Mouse (Mus musculus): ENCODE measurements around the gene Kifc5b. TPM values are rescaled to one million over a fixed set of nuclear protein-coding genes. Genes with fewer than 3 reads are reported as not detected.

Kifc5b gene
- polyA plus RNA-seq, 1 experiment from 2014 or later: 4.3 TPM

DNA sequence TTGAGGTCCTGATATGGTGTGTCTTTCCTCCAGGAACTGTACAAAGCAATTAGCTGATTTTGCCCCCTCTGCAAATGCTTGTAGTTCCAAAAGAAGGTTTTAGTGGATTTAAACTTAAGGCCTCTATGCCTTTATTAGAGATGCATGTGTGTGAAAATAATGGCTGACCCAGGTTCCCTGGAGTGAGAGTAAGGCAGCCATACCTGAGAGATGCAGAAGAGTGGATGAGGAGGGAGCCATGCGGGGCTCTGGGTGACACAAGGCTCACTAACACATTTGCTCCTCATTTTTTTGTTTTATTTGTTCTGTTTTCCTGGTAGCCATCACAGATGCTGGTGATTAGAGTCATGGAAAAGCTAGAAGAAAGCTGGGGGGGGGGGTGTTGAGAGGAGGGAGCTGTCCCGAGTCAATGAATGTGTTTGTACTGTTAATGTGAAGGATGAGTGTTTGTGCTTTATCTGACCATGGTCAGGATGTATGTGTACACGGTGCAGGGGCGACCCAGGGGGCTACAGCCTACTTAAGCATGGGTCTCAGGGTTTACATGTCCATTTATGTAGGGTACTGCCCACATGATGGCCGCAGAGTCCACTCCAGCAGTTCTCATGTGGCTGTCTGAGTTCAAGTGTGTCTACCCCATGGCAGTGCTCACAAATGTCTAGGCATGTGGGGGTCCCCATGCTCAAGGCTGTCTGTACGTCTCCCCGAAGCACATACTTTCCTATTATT, 33.8 kb downstream of the Kifc5b start:
- no peaks in the 10 kb centered on the region for H3K9me3 ChIP-seq
- ATAC-seq (replicated peaks): 0 out of 2 replicates have a peak, but pooled peaks have one; percentile 7
- no peaks in the 10 kb centered on the region for H3K27me3 ChIP-seq
- peak overlapping the region; percentile 51 for H3K9ac ChIP-seq (replicated peaks)
- H3K27ac ChIP-seq (replicated peaks): peak overlapping the region; percentile 88
- peak overlapping the region; percentile 71 for H3K4me3 ChIP-seq
- H3K36me3 ChIP-seq: peaks cover 16% of the 10 kb centered on the region
- 30% methylated on average over 7 of the region's 7 CpGs for WGBS
- peak overlapping the region; percentile 87 for H3K4me2 ChIP-seq (replicated peaks)
- peaks cover 77% of the 10 kb centered on the region for H3K4me1 ChIP-seq

DNA sequence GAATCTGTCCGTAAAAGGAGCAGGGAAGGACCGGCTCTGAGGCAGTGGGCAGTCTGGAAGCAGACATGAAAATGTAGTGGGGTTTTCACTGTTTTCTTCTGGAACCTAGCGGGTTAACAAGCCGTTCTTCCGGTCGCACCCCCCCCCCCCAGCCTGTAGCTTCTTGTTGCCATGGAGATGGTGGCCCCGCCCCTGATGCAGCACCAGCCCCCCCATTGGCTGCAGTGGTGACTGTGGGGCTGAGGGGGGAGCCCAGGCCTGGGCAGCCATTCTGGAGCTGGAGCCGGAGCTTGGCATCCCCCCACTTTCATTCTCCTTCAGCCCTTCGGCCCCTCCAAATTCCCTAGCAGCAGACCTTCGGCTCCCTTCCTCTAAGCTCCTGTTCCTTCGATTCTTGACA, 34.5 kb downstream of the Kifc5b start:
- H3K4me2 ChIP-seq (replicated peaks): peak overlapping the region; percentile 87
- peak overlapping the region; percentile 88 for H3K27ac ChIP-seq (replicated peaks)
- H3K9ac ChIP-seq (replicated peaks): peak overlapping the region; percentile 51
- peak overlapping the region; percentile 71 for H3K4me3 ChIP-seq
- H3K4me1 ChIP-seq: peaks cover 70% of the 10 kb centered on the region
- peak; percentile 66 for ATAC-seq (replicated peaks)
- H3K27me3 ChIP-seq: no peaks in the 10 kb centered on the region
- 0% methylated on average over 11 of the region's 11 CpGs for WGBS
- no peaks in the 10 kb centered on the region for H3K9me3 ChIP-seq
- H3K36me3 ChIP-seq: peaks cover 23% of the 10 kb centered on the region

DNA sequence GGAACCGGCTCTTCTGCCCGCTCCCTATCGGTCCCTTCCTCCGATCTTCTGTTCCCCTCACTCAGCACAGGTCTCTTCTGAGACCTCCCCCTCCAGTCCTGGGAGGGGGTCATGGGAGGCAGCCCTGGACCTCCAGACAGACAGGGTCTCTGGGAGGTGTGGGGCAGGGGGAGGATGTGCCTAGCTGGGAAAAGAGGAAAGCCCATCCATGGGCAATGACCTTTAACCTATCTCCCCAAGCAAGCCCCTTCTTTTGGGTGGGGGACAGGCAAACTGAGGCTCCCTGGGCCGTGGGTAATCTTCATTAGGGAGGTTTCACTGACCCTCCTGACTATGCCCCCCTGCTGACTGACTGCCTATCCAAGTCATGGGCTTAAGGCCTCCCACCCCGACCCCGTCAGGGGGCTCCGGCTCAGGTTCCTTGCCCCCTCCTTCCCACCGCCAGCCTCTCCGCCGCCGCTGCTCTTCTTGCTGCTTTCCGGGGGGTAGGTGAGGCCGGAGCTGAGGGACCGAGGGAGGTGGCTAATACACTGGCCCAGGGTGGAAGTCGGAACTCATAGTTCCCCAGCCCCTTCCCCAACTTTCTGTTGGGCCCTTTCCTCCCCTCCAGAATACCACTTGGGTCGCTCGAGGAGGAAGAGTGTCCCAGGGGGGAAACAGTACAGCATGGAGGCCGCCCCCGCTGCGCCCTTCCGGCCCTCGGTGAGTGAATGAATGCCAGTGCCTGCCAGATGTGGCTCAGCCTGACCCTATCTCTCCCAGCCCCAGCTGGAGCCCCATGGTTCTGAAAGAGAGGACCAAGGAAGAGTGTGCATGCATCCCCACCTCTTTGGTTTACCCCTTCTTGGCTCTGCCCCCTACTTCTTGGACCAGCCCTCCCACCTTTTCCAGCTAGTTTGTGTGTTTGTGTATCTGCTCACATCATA, 35.3 kb downstream of the Kifc5b start:
- Histone ChIP-seq H3K4me2 (replicated peaks) (peak overlapping the region; percentile 87), H3K27me3 (no peaks in the 10 kb centered on the region), H3K4me1 (peaks cover 62% of the 10 kb centered on the region), H3K4me3 (peak overlapping the region; percentile 71), H3K36me3 (peaks cover 31% of the 10 kb centered on the region), H3K9ac (replicated peaks) (peak overlapping the region; percentile 51), H3K27ac (replicated peaks) (peak overlapping the region; percentile 88), H3K9me3 (no peaks in the 10 kb centered on the region)
- WGBS: 3% methylated on average over 22 of the region's 23 CpGs
- peak; percentile 30; the same call in 1 of the 2 replicates for ATAC-seq (replicated peaks)

DNA sequence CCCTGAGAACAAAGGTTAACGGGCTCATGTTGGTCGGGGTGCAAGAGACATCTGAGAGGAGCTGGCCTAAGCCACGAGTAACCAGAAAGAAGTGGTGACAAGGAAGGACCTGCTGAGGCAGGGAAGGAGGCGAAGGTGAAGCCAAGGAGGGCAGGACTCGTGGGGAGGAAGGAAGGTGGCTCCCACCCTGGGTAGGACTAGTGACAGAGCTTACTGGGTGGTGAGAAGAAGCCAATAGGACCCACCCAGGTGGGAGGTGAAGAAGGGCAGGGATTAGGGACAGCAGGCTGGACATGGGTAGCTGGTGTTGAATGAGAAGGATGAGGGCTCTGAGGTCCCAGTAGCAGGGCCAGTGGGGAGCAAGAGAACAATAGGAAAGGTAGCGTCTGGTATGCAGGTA, 36.3 kb downstream of the Kifc5b start:
- H3K9ac ChIP-seq (replicated peaks): peak overlapping the region; percentile 51; the same call in 1 of the 2 replicates
- no peaks in the 10 kb centered on the region for H3K9me3 ChIP-seq
- H3K4me3 ChIP-seq: peak overlapping the region; percentile 71
- no peaks in the 10 kb centered on the region for H3K27me3 ChIP-seq
- peak overlapping the region; percentile 87 for H3K4me2 ChIP-seq (replicated peaks)
- peaks cover 54% of the 10 kb centered on the region for H3K4me1 ChIP-seq
- no peak overlapping the region for H3K27ac ChIP-seq (replicated peaks)
- WGBS: 20% methylated on average over 6 of the region's 6 CpGs
- peaks cover 40% of the 10 kb centered on the region for H3K36me3 ChIP-seq
- ATAC-seq (replicated peaks): no peak

DNA sequence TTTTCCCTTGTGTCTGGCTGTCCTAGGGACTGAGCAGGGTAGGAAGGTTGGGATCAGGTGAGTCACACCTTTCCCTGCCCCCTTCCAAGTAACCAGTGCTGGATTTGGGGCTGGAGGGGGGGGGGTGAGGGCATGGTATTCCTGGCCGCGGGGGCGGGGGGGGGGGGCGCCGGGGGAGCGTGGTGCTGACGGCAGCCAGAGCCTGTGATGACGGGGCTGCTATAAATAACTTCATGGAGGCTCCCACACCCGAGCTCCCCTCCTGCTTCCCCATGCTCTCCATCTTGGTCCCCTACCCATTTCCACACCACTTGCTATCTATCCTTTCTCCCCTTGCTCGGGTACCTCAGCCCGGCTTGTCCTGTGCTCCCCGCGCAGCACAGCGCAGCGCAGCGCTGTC, 36.8 kb downstream of the Kifc5b start:
- Histone ChIP-seq H3K4me1 (peaks cover 52% of the 10 kb centered on the region), H3K9ac (replicated peaks) (0 out of 2 replicates have a peak overlapping the region, but pooled peaks have one; percentile 13), H3K36me3 (peaks cover 44% of the 10 kb centered on the region), H3K9me3 (no peaks in the 10 kb centered on the region), H3K4me2 (replicated peaks) (peak overlapping the region; percentile 87), H3K4me3 (peak overlapping the region; percentile 71; the same call in 1 of the 2 replicates), H3K27ac (replicated peaks) (0 out of 2 replicates have a peak overlapping the region, but pooled peaks have one; percentile 25), H3K27me3 (no peaks in the 10 kb centered on the region)
- ATAC-seq (replicated peaks): no peak
- 28% methylated on average over 12 of the region's 16 CpGs for WGBS

DNA sequence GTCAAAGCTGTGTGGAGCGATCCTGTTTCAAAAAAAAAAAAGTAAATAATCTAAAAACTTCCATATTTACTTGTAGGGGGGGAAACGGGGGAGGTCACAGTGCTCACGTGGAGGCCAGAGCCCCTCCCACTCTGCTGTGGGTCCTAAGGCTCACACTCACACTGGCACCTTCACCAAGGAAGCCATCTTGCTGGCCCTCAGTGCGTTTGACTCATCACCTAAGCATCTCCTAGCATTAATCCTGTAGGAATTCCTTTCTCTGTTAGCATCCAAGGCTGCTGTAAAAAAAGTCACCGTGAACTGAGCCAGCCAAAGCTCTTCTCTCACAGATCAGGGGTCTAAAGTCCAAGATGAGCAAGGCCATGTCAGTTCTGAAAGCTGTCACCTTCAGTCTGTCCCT, 39.4 kb downstream of the Kifc5b start:
- no peak overlapping the region for H3K4me3 ChIP-seq
- peaks cover 28% of the 10 kb centered on the region for H3K4me1 ChIP-seq
- no peak overlapping the region for H3K27ac ChIP-seq (replicated peaks)
- no peak overlapping the region for H3K4me2 ChIP-seq (replicated peaks)
- peaks cover 64% of the 10 kb centered on the region for H3K36me3 ChIP-seq
- 87% methylated on average over 5 of the region's 5 CpGs for WGBS
- no peaks in the 10 kb centered on the region for H3K9me3 ChIP-seq
- no peak for ATAC-seq (replicated peaks)
- H3K9ac ChIP-seq (replicated peaks): no peak overlapping the region
- no peaks in the 10 kb centered on the region for H3K27me3 ChIP-seq

DNA sequence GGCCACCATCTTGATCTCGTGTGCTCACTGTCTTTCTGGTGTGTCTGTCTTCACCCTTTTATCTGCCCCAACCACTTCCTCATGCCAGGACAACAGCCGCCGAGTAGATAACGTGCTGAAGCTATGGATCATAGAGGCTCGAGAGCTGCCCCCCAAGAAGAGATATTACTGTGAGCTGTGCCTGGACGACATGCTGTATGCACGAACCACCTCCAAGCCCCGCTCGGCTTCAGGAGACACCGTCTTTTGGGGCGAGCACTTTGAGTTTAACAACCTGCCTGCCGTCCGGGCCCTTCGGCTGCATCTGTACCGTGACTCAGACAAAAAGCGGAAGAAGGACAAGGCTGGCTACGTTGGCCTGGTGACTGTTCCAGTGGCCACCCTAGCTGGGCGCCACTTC, 40.0 kb downstream of the Kifc5b start:
- peaks cover 70% of the 10 kb centered on the region for H3K36me3 ChIP-seq
- H3K4me3 ChIP-seq: no peak overlapping the region
- no peak overlapping the region for H3K4me2 ChIP-seq (replicated peaks)
- H3K27me3 ChIP-seq: no peaks in the 10 kb centered on the region
- H3K4me1 ChIP-seq: peaks cover 22% of the 10 kb centered on the region
- H3K9ac ChIP-seq (replicated peaks): no peak overlapping the region
- 92% methylated on average over 18 of the region's 18 CpGs for WGBS
- ATAC-seq (replicated peaks): no peak
- no peaks in the 10 kb centered on the region for H3K9me3 ChIP-seq
- no peak overlapping the region for H3K27ac ChIP-seq (replicated peaks)

DNA sequence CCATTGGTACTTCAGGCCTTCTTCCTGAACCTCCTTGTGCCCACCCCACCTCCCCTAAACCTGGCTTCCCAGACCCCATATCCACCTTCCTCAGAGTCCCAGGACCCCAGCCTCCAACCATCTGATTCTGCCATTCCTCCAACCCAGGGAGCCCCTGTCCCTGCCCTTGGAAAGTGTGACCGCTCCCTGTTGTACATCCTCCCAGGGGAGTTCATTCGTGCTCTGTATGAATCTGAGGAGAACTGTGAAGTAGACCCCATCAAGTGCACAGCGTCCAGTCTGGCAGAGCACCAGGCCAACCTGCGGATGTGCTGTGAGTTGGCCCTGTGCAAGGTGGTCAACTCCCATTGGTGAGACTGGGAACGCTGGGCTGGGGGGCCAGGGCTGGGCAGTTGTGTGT, 41.0 kb downstream of the Kifc5b start:
- Histone ChIP-seq H3K9ac (replicated peaks) (no peak overlapping the region), H3K27me3 (no peaks in the 10 kb centered on the region), H3K4me1 (peaks cover 12% of the 10 kb centered on the region), H3K4me2 (replicated peaks) (no peak overlapping the region), H3K9me3 (no peaks in the 10 kb centered on the region), H3K27ac (replicated peaks) (no peak overlapping the region), H3K36me3 (peaks cover 79% of the 10 kb centered on the region), H3K4me3 (no peak overlapping the region)
- no peak for ATAC-seq (replicated peaks)
- WGBS: 93% methylated on average over 5 of the region's 5 CpGs

DNA sequence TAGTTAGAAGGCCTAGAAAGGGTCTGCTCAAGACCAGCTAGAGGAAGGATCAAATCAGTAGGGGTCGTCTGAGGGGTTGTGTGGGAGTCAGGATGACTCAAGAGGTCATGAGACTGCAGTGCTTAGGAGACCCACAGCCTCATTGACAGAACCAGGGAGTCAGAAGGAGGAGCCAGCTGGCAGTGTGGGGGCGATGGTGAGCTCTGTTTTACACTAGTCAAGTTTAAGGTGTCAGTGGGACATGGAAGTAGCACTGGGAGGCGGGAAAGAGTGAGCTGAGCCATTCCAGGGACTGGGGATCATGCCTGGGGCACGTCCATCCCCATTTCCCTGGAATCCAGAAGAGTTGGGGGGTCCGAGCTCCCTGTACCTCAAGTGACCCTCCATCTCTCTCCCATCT, 42.0 kb downstream of the Kifc5b start:
- WGBS: 76% methylated on average over 5 of the region's 5 CpGs
- Histone ChIP-seq H3K27me3 (no peaks in the 10 kb centered on the region), H3K4me3 (no peak overlapping the region), H3K36me3 (peaks cover 84% of the 10 kb centered on the region), H3K4me1 (peaks cover 2% of the 10 kb centered on the region; the same call in 1 of the 2 replicates), H3K9me3 (no peaks in the 10 kb centered on the region), H3K27ac (replicated peaks) (no peak overlapping the region), H3K9ac (replicated peaks) (no peak overlapping the region), H3K4me2 (replicated peaks) (no peak overlapping the region)
- ATAC-seq (replicated peaks): no peak

DNA sequence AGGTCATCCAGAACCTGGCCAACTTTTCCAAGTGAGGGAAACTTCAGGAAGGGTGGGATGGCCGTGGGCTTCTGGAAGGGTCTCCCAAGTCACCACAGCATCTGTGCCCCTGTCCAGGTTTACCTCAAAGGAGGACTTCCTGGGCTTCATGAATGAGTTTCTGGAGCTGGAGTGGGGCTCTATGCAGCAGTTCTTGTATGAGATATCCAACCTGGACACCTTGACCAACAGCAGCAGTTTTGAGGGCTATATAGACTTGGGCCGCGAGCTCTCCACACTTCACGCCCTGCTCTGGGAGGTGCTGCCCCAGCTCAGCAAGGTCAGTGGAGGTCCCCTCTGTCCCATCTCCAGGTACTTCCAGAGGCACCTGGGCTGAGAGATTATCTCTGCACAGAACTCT, 42.9 kb downstream of the Kifc5b start:
- no peaks in the 10 kb centered on the region for H3K27me3 ChIP-seq
- WGBS: 100% methylated on average over 4 of the region's 4 CpGs
- no peak overlapping the region for H3K27ac ChIP-seq (replicated peaks)
- H3K4me3 ChIP-seq: no peak overlapping the region
- no peak overlapping the region for H3K4me2 ChIP-seq (replicated peaks)
- H3K4me1 ChIP-seq: no peaks in the 10 kb centered on the region
- peaks cover 89% of the 10 kb centered on the region for H3K36me3 ChIP-seq
- H3K9me3 ChIP-seq: no peaks in the 10 kb centered on the region
- no peak for ATAC-seq (replicated peaks)
- no peak overlapping the region for H3K9ac ChIP-seq (replicated peaks)

DNA sequence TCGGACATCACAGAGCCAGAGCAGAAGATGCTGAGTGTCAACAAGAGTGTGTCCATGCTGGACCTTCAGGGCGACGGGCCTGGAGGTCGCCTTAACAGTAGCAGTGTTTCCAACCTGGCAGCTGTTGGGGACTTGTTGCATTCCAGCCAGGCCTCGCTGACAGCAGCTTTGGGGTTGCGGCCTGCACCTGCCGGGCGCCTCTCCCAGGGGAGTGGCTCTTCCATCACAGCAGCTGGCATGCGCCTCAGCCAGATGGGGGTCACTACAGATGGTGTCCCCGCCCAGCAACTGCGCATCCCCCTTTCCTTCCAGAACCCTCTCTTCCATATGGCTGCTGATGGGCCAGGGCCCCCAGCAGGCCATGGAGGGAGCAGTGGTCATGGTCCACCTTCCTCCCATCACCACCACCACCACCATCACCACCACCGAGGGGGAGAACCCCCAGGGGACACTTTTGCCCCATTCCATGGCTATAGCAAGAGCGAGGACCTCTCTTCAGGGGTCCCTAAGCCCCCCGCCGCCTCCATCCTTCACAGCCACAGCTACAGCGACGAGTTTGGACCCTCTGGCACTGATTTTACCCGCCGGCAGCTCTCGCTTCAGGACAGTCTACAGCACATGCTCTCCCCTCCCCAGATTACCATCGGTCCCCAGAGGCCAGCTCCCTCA, 44.8 kb downstream of the Kifc5b start:
- Histone ChIP-seq H3K27me3 (no peaks in the 10 kb centered on the region), H3K9me3 (no peaks in the 10 kb centered on the region), H3K36me3 (peaks cover 85% of the 10 kb centered on the region), H3K27ac (replicated peaks) (no peak overlapping the region), H3K4me2 (replicated peaks) (no peak overlapping the region), H3K9ac (replicated peaks) (no peak overlapping the region), H3K4me1 (no peaks in the 10 kb centered on the region), H3K4me3 (no peak overlapping the region)
- ATAC-seq (replicated peaks): no peak
- WGBS: 93% methylated on average over 21 of the region's 21 CpGs

DNA sequence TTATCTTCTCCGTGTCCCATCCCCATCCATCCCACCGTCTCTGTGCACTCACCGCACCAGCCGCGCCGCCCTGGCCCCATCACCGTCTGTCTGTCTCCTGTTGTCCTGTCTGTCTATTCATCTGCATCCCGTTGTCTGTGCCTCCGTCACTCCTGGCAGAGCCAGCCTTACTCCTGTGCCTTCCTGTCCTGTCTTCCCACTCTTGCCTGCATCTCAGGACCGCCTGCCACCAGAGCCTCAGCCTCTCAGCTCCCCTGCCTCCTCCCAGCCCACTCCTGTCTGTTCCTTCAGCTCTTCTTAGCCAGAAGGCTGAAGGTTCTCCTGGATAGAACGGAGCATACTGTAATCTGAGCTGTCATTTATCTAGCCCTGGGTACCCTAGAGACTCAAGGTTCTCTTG, 50.1 kb downstream of the Kifc5b start:
- ATAC-seq (replicated peaks): no peak
- Histone ChIP-seq H3K27ac (replicated peaks) (no peak overlapping the region), H3K9me3 (no peaks in the 10 kb centered on the region), H3K4me1 (peaks cover 12% of the 10 kb centered on the region), H3K4me2 (replicated peaks) (no peak overlapping the region), H3K27me3 (no peaks in the 10 kb centered on the region), H3K9ac (replicated peaks) (no peak overlapping the region), H3K4me3 (no peak overlapping the region), H3K36me3 (peaks cover 70% of the 10 kb centered on the region)
- 92% methylated on average over 11 of the region's 11 CpGs for WGBS
